Mouse (Mus musculus): ENCODE data around the gene Cx3cr1. TPM values are rescaled to one million over a fixed set of nuclear protein-coding genes. Genes with fewer than 3 reads are reported as not detected.

Cx3cr1 gene
- polyA plus RNA-seq, 1 experiment from 2014 or later, result 9.0 TPM

DNA sequence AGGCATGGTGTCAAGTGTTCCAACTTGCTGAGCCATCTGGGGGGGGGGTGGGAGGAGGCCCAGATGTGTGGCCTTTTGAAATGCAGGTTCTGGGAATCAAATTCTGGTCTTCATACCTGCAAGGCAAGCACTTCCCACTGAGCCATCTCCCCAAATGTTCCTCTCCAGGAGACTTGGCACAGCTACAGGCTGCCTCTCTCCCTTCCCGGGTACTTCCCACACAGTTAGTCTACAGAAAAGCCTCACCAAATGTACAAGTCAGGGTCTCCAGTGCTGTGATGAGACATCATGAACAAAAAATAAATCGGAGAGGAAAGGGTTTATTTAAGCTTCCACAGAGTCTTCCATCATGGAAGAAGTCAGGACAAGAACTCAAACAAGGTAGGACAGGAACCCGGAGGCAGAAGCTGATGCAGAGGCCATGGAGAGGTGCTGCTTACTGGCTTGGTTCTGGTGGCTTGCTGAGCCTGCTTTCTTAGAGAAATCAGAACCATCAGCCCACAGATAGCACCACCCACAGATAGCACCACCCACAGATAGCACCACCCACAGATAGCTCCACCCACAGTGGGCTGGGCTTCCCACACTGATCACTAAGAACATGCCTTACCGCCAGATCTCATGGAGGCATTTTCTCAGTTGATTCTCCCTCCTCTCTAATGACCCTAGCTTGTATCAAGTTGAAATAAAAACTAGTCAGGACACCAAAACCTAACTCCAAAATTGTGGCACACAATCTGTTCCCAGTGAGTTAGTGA is 182.4 kb downstream of the Cx3cr1 start:
- Histone ChIP-seq H3K4me1 (replicated peaks; ENCODE audit: control insufficient read depth, insufficient read depth, low read length) (no peaks in the 10 kb centered on the region), H3K27me3 (ENCODE audit: control insufficient read depth, insufficient read depth, low read length) (0 out of 2 replicates have a peak, but pooled peaks cover 5% of the 10 kb centered on the region), H3K36me3 (replicated peaks; ENCODE audit: control insufficient read depth, insufficient read depth) (no peaks in the 10 kb centered on the region), H3K4me2 (replicated peaks) (no peak overlapping the region), H3K9me3 (ENCODE audit: control insufficient read depth, low read length) (no peaks in the 10 kb centered on the region), H3K4me3 (replicated peaks; ENCODE audit: low read length) (no peak overlapping the region), H3K27ac (no peak overlapping the region), H3K9ac (no peak overlapping the region)
- ATAC-seq (ENCODE audit: low FRiP score) (no peak), DNase-seq (ENCODE audit: low spot score) (no peak)
- WGBS, result 72% methylated on average over 4 of the region's 4 CpGs

DNA sequence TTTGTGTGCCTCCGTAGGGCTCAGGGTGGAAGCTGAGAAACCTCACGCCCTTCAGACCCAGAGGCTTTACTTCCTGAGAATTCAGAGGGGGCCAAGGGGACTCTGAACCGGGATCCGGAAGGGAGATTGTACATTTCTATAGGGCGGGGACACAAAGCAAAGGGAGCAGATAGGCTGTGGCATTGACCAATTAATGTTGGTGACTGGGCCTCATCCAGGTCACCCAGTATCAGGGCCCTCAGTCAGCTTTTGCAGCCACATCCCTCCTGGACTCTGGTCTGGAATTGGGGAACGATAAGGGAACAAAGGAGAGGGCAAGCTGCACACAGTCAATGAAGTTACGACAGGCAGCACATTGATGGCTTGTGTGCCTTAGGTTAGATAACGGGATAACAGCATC is 215.5 kb downstream of the Cx3cr1 start:
- H3K36me3 ChIP-seq (replicated peaks; ENCODE audit: control insufficient read depth, insufficient read depth), result no peaks in the 10 kb centered on the region
- no peak overlapping the region for H3K9ac ChIP-seq
- H3K4me3 ChIP-seq (replicated peaks; ENCODE audit: low read length), result no peak overlapping the region
- peaks cover 6% of the 10 kb centered on the region; the same call in 1 of the 2 replicates for H3K4me1 ChIP-seq (replicated peaks; ENCODE audit: control insufficient read depth, insufficient read depth, low read length)
- DNase-seq (ENCODE audit: low spot score) (no peak), ATAC-seq (ENCODE audit: low FRiP score) (no peak)
- H3K4me2 ChIP-seq (replicated peaks), result no peak overlapping the region
- H3K27me3 ChIP-seq (ENCODE audit: control insufficient read depth, insufficient read depth, low read length), result no peaks in the 10 kb centered on the region
- H3K27ac ChIP-seq, result no peak overlapping the region
- H3K9me3 ChIP-seq (ENCODE audit: control insufficient read depth, low read length), result peaks cover 10% of the 10 kb centered on the region
- 75% methylated on average over 8 of the region's 8 CpGs for WGBS

DNA sequence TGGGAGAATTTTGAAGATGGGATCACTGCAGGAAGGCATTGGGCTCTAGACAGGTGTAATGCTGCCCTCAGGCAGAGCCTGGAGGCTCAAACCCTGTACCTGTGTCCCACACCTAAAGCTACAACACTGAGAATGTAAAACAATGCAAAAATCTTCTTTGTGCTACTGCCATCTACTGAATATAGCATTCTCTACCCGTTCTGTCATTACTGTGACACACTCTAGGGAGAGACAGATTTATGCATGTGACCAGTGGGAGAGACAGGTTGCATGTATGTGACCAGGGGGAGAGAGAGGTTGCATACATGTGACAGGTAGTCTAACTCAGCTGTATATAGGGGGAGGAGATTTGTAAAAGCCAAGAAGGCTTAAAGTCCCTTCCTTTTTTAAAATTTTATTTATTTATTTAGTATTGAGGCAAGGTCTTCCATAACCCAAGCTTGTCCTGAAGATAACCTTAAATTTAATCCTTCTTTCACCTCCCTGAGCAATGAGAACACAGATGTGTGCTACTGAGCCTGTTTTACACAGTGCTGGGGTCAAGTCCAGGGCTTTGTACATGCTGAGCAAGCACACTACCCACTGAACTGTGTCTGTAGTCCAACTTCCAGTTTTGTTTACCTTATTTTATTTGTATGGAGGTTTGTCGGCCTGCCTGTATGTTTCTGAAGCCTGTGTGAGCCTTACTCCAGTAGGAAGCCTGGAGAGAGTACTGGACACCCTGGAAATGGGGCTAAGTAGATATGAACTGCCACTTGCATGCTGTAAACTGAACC is 216.4 kb downstream of the Cx3cr1 start:
- Histone ChIP-seq H3K4me2 (replicated peaks) (no peak overlapping the region), H3K36me3 (replicated peaks; ENCODE audit: control insufficient read depth, insufficient read depth) (no peaks in the 10 kb centered on the region), H3K27me3 (ENCODE audit: control insufficient read depth, insufficient read depth, low read length) (no peaks in the 10 kb centered on the region), H3K4me1 (replicated peaks; ENCODE audit: control insufficient read depth, insufficient read depth, low read length) (peaks cover 9% of the 10 kb centered on the region), H3K27ac (no peak overlapping the region), H3K9me3 (ENCODE audit: control insufficient read depth, low read length) (peaks cover 10% of the 10 kb centered on the region), H3K9ac (no peak overlapping the region), H3K4me3 (replicated peaks; ENCODE audit: low read length) (no peak overlapping the region)
- no peak for ATAC-seq (ENCODE audit: low FRiP score)
- 56% methylated on average over 2 of the region's 2 CpGs for WGBS
- no peak for DNase-seq (ENCODE audit: low spot score)

DNA sequence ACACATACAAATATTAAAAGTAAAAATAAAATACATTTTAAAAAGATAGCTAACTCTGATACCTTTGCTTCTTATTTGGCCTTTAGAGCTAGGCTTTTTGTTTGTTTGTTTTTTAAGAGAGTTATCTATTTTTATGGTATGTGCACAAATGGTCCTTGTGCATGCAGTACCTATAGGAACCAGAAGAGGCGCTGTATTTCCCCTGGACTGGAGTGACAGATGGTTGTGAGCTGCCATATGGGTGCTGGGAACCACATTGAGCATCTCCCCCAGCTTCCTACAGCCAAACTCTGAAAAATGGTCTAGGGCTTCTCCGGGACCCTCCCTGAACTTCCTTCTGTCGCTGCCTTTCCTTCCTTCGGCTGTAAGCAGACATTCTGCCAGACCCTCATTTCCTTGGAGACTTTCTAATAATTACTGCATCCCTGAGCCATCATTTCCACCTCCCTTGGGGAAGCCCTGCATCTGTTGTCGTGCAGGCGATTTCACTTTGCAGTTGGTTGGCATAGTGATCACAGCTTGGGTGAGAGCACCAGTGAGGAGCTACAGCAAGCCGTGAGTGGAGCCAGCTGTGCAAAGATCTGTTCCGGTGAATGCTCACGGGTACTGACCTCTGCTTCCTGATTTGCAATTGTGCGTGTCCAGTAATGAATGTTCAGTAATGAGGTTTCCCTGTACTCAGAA is 217.2 kb downstream of the Cx3cr1 start:
- Histone ChIP-seq H3K36me3 (replicated peaks; ENCODE audit: control insufficient read depth, insufficient read depth) (no peaks in the 10 kb centered on the region), H3K9me3 (ENCODE audit: control insufficient read depth, low read length) (peaks cover 9% of the 10 kb centered on the region), H3K4me1 (replicated peaks; ENCODE audit: control insufficient read depth, insufficient read depth, low read length) (peaks cover 9% of the 10 kb centered on the region), H3K27ac (no peak overlapping the region), H3K9ac (no peak overlapping the region), H3K4me2 (replicated peaks) (no peak overlapping the region), H3K27me3 (ENCODE audit: control insufficient read depth, insufficient read depth, low read length) (no peaks in the 10 kb centered on the region), H3K4me3 (replicated peaks; ENCODE audit: low read length) (no peak overlapping the region)
- 34% methylated on average over 10 of the region's 10 CpGs for WGBS
- ATAC-seq (ENCODE audit: low FRiP score) (peak; percentile 53; the same call in 1 of the 2 replicates), DNase-seq (ENCODE audit: low spot score) (peak; percentile 60)

Other genes starting within 250 kb of the Cx3cr1 start
- gene Scn11a, start 244.4 kb downstream of the Cx3cr1 start, polyA plus RNA-seq (2014; fragmentation: Nextera tagmentation; extraction: Ambion mirVana), result 0.21 and 0.34 TPM in 2 replicates
- 63.6 and 66.9 TPM in 2 replicates for gene Wdr48, start 175.0 kb downstream of the Cx3cr1 start, polyA plus RNA-seq (2014; fragmentation: Nextera tagmentation; extraction: Ambion mirVana)
- gene Gorasp1, start 132.3 kb downstream of the Cx3cr1 start, polyA plus RNA-seq (2014; fragmentation: Nextera tagmentation; extraction: Ambion mirVana), result 24.3 and 27.9 TPM in 2 replicates
- 1.2 TPM in 2 replicates for gene Ttc21a, start 132.3 kb downstream of the Cx3cr1 start, polyA plus RNA-seq (2014; fragmentation: Nextera tagmentation; extraction: Ambion mirVana)
- gene Csrnp1, start 85.2 kb downstream of the Cx3cr1 start, polyA plus RNA-seq (2014; fragmentation: Nextera tagmentation; extraction: Ambion mirVana), result 0.68 and 0.80 TPM in 2 replicates
- gene Xirp1, start 46.3 kb downstream of the Cx3cr1 start, polyA plus RNA-seq (2014; fragmentation: Nextera tagmentation; extraction: Ambion mirVana), result 0.04 TPM in 1 of 2 replicates, not detected in the other
- gene Ccr8, start 22.2 kb upstream of the Cx3cr1 start, polyA plus RNA-seq (2014; fragmentation: Nextera tagmentation; extraction: Ambion mirVana), result not detected in 2 replicates
- 38.3 and 43.0 TPM in 2 replicates for gene Slc25a38, start 40.5 kb upstream of the Cx3cr1 start, polyA plus RNA-seq (2014; fragmentation: Nextera tagmentation; extraction: Ambion mirVana)
- 1,110 and 1,180 TPM in 2 replicates for gene Rpsa, start 57.8 kb upstream of the Cx3cr1 start, polyA plus RNA-seq (2014; fragmentation: Nextera tagmentation; extraction: Ambion mirVana)
- gene Mobp, start 79.8 kb upstream of the Cx3cr1 start, polyA plus RNA-seq (2014; fragmentation: Nextera tagmentation; extraction: Ambion mirVana), result 0.08 and 0.15 TPM in 2 replicates
- 7.7 and 8.7 TPM in 2 replicates for gene Myrip, start 231.6 kb upstream of the Cx3cr1 start, polyA plus RNA-seq (2014; fragmentation: Nextera tagmentation; extraction: Ambion mirVana)